Mouse (Mus musculus) kidney, postnatal 25 days (tissue): ENCODE measurements around the gene Wdr93.
"Not testable (repeated sequence)": the region's sequence is repeated elsewhere in the genome, so short reads cannot be mapped to it uniquely, and the experiment has no call there.

Source experiments
- DNase-seq, 2 experiments: peaks; one replicate each; pipeline ENCODE4 v3.0.0; 2021; ENCODE audit warnings: mixed read lengths in 2 of 2

Gene Wdr93

DNA sequence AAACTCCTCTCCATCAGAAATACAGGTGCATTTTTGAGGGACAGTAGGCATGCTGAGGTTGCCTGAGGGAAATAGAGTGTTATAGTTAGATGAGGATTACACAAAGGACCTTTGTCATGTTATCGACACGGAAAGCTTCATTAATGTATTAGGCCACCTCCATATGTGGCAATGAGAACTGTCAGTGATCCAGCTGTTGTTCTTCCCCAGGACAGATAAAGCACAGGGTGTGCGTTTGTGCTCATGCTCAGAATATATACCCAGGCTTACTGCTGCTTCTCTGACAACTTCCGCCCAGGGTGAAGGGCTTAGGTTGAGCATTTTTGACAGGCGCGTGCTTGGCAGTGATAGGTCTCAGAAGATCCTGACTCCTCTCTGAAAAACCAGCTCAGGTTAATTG lies 6.5 kb downstream of the Wdr93 start:
- no peak for DNase-seq

DNA sequence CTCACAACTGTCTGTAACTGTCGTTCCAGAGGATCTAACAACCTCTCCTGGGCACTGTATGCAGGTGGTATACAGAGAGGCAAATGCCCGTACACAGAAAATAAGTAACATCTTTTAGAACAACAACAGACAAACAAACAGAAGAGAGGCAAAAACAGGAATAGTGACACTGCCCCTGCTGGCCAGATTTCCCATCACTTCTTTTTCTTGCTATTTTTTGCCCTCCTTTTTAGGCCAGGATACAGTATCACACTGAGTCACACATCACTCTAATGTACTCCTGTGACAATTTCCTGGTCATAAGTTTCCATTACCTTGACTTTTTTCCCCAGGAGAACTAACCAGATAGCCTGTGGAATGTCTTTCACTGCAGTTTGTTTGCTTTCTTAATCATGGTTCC lies 13.4 kb downstream of the Wdr93 start:
- DNase-seq: no peak

GRCm38 (mm10) chr7:79758176-79758575 lies 15.2 kb downstream of the Wdr93 start:
- no peak for DNase-seq

DNA sequence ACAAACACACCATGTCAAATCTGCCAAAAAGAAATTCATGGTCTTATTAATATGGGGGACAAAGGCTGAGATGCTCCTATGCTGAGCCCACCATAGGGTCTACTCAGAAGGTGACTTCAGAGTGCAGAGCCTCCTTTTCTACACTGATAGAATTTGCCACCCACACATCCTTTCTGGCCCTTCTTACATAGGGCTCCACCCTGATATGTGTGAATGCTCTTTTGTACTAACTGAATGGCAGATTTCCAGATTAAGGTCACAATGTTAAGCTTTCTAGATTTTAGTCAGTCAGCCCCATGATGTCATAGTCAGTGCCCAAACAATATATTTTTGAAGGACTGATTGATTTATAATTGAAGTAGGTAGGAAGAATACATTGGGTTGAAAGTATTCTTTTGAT lies 16.8 kb downstream of the Wdr93 start:
- no peak for DNase-seq

DNA sequence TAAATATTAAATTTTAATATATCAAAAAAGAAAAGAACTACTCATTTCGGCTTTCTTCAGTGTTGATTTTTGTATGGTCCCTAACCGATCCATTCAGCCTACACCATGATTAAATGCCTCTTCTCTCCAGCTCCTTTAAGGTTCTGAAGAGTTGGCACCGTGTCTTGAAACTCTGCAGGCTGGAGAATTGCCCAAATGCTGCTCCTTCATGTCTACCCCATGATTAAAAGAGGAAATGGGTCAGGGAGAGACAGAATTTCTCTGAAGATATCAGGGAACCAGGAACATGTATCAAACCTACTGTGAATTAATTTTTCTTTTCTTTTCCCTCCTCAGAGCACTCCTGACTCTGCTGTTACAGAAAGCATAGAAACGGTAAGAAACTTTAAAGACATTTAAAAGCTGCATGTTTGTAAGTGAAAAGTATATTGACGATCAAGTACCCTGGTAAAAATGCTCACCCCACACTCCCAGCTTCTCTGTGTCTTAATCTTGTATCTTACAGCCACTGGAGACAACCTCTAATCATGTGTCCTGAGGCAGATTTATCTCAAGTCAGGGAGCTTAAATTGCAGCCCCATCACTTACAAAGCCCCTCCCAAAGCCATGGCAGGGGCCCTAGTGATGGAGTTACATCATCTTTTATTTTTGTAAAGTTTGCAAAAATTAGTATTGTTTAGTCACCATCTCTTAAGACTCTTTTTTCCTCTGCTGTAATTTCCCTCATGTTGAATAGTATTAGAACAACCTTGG lies 18.3 kb downstream of the Wdr93 start:
- no peak for DNase-seq

DNA sequence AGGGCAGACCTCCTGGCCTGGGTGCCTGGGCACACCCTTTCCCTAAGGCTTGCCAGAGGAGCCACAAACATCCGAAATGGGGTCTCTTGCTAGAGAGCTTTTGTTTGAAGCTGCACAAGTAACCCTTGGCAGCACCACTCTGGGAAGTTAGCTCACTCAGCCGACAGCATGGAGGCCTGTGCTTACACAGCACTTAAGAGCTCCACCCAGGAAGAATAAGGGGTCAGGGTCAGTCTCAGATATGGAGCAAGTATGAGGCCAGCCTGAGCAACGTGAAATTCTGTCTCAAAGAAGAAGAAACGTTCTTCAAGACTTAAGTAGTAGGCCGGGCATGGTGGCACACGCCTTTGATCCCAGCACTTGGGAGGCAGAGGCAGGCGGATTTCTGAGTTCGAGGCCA lies 19.1 kb downstream of the Wdr93 start:
- no peak for DNase-seq

- DNase-seq: no peak
These were observed 23.0 kb downstream of the Wdr93 start for GRCm38 (mm10) chr7:79765991-79766390.

DNA sequence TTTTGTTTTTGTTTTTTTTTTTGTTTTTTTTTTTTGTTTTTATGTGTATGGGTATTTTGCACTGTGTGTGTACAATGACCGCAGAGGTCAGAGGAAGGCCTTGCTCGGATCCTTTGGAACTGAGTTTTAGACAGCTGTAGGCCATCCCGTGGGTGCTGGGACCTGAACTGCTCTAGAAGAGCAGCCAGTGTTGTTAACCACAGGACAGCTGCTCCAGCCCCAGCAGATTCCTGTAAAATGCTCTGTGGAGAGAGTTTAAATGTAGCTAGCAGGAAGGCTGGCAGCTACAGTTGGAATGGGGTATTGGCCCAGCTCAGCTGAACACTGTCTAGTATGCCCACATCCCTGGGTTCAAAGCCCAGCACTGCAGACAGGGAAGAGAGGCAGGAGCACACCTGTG lies 26.7 kb downstream of the Wdr93 start:
- DNase-seq: no peak

GRCm38 (mm10) chr7:79771561-79772512 lies 28.9 kb downstream of the Wdr93 start:
- no peak for DNase-seq

GRCm38 (mm10) chr7:79780647-79781626 lies 38.0 kb downstream of the Wdr93 start:
- peak; percentile 82 to 89 for DNase-seq

- no peak for DNase-seq
These were observed 39.0 kb downstream of the Wdr93 start for GRCm38 (mm10) chr7:79781826-79782515.

- DNase-seq: no peak
These were observed 39.5 kb downstream of the Wdr93 start for GRCm38 (mm10) chr7:79782516-79782855.

- peak; percentile 71 to 90 for DNase-seq
These were observed 43.3 kb downstream of the Wdr93 start for GRCm38 (mm10) chr7:79786295-79786694.

- DNase-seq: not testable (repeated sequence)
These were observed 46.8 kb downstream of the Wdr93 start for GRCm38 (mm10) chr7:79789812-79790211.

DNA sequence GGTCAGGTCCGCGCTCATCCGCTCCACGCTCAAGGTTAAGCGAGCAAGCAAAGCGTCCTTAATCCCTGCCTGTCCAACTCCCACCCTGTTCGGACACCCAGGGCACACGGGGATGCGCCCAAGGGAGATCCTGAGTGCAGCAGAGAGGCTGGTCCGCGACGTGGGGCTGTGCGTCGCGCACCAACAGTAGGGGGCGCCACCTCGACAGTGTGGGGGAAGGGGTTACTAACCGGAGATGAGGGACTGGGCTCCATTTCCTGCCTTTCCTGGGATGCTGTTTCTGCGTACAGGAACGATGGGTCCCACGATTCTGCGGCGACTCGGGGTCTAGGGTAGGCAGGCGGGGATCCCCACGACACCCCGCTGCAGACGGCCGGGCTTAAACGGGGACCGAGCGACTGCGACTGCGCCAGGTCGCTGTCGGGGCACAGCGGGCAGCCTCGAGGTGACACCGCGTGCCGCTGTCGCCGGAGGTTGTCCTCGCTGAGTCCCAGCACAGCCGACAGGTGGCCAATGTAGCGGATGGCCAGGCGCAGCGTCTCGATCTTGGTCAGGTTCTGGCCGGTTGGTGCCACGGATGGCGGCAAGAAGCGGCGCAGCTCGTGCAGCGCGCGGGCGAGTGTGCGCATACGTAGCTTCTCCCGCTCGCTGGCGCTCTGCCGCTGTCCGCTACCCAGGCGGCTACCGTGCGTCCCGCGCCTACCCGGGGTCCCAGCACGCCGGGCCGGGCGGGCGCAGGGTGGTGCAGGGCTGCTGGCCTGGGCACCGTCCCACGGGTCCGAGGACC lies 49.9 kb downstream of the Wdr93 start:
- DNase-seq: peak; percentile 40 to 62

DNA sequence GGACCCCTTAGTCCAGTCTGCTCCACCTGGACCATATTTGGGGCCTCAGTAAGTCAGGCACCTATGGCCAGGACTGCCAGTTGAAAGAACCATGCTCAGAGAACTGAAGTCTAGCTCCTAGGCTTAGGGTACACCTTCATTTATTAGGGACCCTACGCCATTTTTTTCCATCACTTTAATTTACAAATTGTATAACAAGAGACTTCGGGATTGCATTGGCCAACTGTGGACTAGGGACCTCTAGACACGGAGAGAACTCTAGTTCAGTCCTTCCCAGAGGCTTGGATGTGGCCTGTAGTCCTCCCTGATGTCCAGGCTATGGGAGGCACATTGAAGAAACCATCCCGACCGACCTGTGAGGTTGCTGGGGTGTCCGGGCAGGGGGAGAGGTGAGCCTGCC lies 50.7 kb downstream of the Wdr93 start, which contains the start of gene Mesp1:
Gene Mesp1 (minus strand): TSS at position 101 of the 400 bp plus-strand sequence.
- no peak for DNase-seq

- no peak for DNase-seq
These were observed 55.6 kb downstream of the Wdr93 start for GRCm38 (mm10) chr7:79798606-79799005.

DNA sequence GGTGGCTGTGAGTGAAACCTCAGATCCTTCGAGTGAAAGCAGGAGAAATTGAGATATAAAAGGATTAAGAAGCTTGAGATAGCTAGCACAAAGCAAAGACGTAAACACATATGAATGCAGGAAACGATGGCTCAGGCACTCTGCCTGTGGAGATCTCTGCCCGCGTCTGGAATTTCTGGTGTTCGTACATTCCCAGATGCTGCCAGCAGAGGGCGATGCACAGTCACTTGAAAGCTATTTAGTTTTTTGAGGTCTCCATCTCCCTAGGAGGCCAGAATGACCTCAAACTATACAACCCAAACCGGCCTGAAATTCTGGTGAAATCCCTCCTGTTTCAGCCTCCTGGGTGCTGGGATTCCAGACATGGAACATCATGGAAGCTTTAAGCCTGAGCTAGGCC lies 56.1 kb downstream of the Wdr93 start:
- peak; percentile 71 to 90 for DNase-seq

DNA sequence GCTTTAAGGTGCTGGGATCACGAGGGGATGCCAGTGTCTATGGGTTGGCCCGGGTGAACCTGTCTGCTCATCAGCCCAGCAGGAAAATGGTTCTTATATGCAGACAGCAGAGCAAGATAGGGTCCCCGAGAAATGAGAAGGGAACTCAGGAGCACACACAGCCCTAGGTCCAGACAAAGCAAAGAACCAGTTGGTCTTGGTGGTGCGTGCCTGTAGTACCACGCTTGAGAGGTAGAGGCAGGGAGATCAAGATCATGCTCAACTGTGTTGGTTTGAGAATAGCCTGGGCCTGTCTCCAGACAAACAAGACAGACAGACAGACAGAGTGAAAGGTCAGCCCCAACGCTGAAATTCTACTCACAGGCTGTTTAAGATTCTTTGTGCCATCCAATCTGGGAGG lies 56.5 kb downstream of the Wdr93 start:
- no peak for DNase-seq

GRCm38 (mm10) chr7:79800336-79800735 lies 57.4 kb downstream of the Wdr93 start:
- no peak for DNase-seq

DNA sequence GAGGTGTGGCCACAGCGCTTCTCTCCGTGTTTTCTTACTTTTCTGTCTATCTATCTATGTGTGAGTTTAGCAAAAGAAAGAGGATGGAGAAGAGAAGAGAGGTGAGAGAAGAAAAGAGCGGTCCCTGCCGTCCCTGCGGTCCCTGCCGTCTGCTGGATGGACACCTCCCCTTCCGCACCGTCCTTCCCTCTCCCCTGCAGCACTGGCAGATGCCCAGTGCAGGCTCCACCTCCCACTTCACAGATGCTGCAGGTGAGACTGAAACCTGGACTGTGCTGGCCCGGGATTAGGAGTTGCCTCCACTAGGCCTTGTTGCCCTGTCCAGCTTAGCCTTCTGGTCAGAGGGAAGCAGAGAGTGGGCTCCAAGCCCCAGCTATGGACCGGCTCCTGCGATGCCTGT lies 58.4 kb downstream of the Wdr93 start:
- DNase-seq: no peak
